Mouse (Mus musculus) embryonic stem cell, embryonic (primary cell): ENCODE measurements around the gene Eif4a1.

ENCODE experiments used
- CTCF ChIA-PET, 4 experiments: fragments of 300-600 bp in 2 of 4; fragments of 350-600 bp in 2 of 4; sonication (Branson Sonifier 250); formaldehyde crosslinking; loops; one replicate each; lab custom pipeline; 2022; ENCODE audit warnings: inconsistent platforms in 2 of 4; lab: Charles Lee
- POLR2A ChIA-PET, 4 experiments: fragments of 300-600 bp in 2 of 4; fragments of 350-600 bp in 2 of 4; sonication (Branson Sonifier 250); formaldehyde crosslinking; loops; one replicate each; lab custom pipeline; 2022; ENCODE audit warnings: antibody characterized with exemption in 4 of 4, inconsistent platforms in 1 of 4; lab: Charles Lee

The Eif4a1 gene

GRCm38 (mm10) chr11:69707873-69708381 lies 35.7 kb upstream of the Eif4a1 start:
- CTCF ChIA-PET = interaction anchor here in 2 of 4 experiments (0.6 to 12.7 kb wide), 9 partner anchors 9 to 312 kb away, joined by 3 to 155 read pairs (median 6); partner anchors contain the start of genes Sox15 (in 2 of the 2), Fxr2 (in 1 of the 2), Senp3 (in 1 of the 2) and Tnfsf13 (in 1 of the 2)

DNA sequence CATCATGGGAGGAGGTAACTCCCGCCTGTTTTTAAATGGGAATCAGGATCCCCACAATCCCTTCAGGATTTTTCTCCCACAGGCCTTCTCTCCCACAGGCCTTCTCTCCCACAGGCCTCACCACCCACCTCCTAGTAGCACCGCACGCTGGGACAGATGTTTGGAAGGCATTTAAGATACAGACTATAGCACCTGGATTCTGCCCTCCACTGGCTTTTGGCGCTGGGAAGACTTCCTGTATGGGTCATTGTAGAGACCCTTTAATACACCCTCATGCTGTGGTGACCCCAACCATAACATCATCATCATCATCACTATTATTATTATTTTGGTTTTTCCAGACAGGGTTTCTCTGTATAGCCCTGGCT lies 35.2 kb upstream of the Eif4a1 start:
- ChIA-PET POLR2A (interaction anchor here (0.6 to 24.5 kb wide), 41 partner anchors 8 to 584 kb away, joined by 3 to 672 read pairs (median 7); partner anchors contain the start of genes Senp3 (in 3 of the 4), Cd68 (in 2 of the 4), Eif4a1 (in 2 of the 4) and Mpdu1 (in 2 of the 4)), CTCF (interaction anchor here in 2 of 4 experiments (0.9 to 12.7 kb wide), 6 partner anchors 9 to 324 kb away, joined by 3 to 155 read pairs (median 5); partner anchors contain the start of genes Fxr2 (in 1 of the 2), Senp3 (in 1 of the 2) and Tnfsf13 (in 1 of the 2))

More at GRCm38 (mm10) chr11:69707873-69708381, 35.7 kb upstream of the Eif4a1 start:
- POLR2A ChIA-PET = interaction anchor here (0.6 to 24.5 kb wide), 53 partner anchors 8 to 384 kb away, joined by 3 to 672 read pairs (median 5); partner anchors contain the start of genes Cd68 (in 3 of the 4), Sat2 (in 3 of the 4), Senp3 (in 3 of the 4) and Cntrob (in 2 of the 4)

- ChIA-PET POLR2A (interaction anchor here in 3 of 4 experiments (0.6 to 24.5 kb wide), 40 partner anchors 8 to 583 kb away, joined by 3 to 672 read pairs (median 6); partner anchors contain the start of genes Cd68 (in 3 of the 3), Tnfsf13 (in 3 of the 3), Trp53 (in 3 of the 3) and Wrap53 (in 3 of the 3)), CTCF (interaction anchor here in 3 of 4 experiments (0.6 to 1.6 kb wide), 6 partner anchors 8 to 324 kb away, joined by 3 to 5 read pairs (median 3); partner anchors contain the start of genes Tnfsf12 (in 1 of the 3) and Tnfsfm13 (in 1 of the 3))
Observed at GRCm38 (mm10) chr11:69706775-69707479, 34.7 kb upstream of the Eif4a1 start.

- CTCF ChIA-PET = interaction anchor here in 3 of 4 experiments (0.6 to 2.5 kb wide), 4 partner anchors 11 to 307 kb away, joined by 4 to 8 read pairs (median 6); partner anchors contain the start of gene Tmem88 (in 1 of the 3)
- POLR2A ChIA-PET = interaction anchor here (0.6 to 24.5 kb wide), 33 partner anchors 9 to 604 kb away, joined by 3 to 672 read pairs (median 9); partner anchors contain the start of genes Senp3 (in 4 of the 4), Cd68 (in 3 of the 4), Mpdu1 (in 3 of the 4) and Tnfsf13 (in 3 of the 4)
Observed at GRCm38 (mm10) chr11:69704613-69705010, 32.4 kb upstream of the Eif4a1 start.

DNA sequence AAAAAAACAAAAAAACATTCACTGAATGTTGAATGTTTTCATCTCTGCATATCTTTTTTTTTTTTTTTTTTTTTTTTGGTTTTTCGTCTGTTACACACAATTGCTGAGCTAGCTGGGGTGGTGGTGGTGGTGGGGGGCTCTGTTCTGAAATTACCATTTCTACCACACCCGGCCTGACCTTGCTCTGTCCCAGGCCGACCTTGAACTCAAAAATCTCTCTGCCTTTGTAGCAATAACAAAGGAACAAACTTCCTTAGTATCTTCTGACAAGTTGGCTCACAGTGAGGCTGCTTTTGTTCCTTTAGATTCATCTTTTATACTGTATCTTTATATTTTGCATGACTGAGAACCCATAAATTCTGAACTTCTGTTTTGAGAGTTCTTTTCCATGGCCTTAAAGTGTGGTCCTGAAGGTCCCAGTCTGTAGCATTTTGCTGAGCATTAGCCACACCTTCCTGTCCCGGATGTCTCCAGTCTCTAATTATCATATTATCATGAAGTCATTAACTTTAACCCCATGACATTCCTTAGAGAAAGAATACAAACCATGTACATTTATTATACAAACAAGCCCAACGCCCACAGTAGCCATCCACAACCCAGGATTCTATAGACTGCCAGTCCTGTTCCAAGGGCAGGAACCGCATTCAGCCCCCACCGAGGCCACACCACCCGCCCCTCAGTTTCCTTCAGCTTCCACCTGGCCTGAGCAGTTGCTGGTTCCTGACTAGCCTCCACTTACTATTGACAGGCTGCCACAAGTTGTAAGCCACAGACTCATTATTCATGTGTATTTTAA lies 31.8 kb upstream of the Eif4a1 start:
- ChIA-PET POLR2A (interaction anchor here (0.6 to 24.5 kb wide), 49 partner anchors 8 to 799 kb away, joined by 3 to 672 read pairs (median 5); partner anchors contain the start of genes Senp3 (in 4 of the 4), Cd68 (in 3 of the 4), Tnfsf13 (in 3 of the 4) and Trp53 (in 3 of the 4)), CTCF (interaction anchor here (0.6 to 2.5 kb wide), 13 partner anchors 11 to 911 kb away, joined by 3 to 12 read pairs (median 4); partner anchors contain the start of genes Fxr2 (in 2 of the 4) and Tnfsf13 (in 1 of the 4))

GRCm38 (mm10) chr11:69703381-69703780 lies 31.2 kb upstream of the Eif4a1 start:
- CTCF ChIA-PET = interaction anchor here (0.6 to 2.5 kb wide), 13 partner anchors 10 to 912 kb away, joined by 3 to 12 read pairs (median 4); partner anchors contain the start of genes Fxr2 (in 2 of the 4) and Tnfsf13 (in 1 of the 4)
- POLR2A ChIA-PET = interaction anchor here (0.6 to 24.5 kb wide), 34 partner anchors 9 to 799 kb away, joined by 3 to 672 read pairs (median 6); partner anchors contain the start of genes Tnfsf13 (in 3 of the 4), Trp53 (in 3 of the 4), Wrap53 (in 3 of the 4) and Cd68 (in 2 of the 4)

DNA sequence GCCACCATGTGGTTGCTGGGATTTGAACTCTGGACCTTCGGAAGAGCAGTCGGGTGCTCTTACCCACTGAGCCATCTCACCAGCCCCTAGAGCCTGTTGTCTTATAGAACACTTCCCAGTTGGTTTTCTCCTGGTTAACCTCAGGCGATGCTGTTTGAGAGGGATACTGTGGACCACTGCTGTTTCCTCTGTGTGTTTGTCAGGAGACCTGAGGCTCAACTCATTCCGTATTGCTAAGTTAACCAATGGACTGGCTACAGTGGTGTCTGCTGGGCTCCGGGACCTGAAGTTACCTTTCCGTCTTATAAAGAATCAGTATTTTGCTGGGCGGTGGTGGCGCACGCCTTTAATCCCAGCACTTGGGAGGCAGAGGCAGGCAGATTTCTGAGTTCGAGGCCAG lies 30.7 kb upstream of the Eif4a1 start:
- ChIA-PET POLR2A (interaction anchor here (0.5 to 24.5 kb wide), 26 partner anchors 7 to 584 kb away, joined by 3 to 672 read pairs (median 26); partner anchors contain the start of genes Tnfsf13 (in 3 of the 4), Trp53 (in 3 of the 4), Wrap53 (in 3 of the 4) and Cd68 (in 2 of the 4)), CTCF (interaction anchor here (0.6 to 1.3 kb wide), 6 partner anchors 10 to 435 kb away, joined by 3 to 9 read pairs (median 6); no protein-coding TSS in a partner anchor)

DNA sequence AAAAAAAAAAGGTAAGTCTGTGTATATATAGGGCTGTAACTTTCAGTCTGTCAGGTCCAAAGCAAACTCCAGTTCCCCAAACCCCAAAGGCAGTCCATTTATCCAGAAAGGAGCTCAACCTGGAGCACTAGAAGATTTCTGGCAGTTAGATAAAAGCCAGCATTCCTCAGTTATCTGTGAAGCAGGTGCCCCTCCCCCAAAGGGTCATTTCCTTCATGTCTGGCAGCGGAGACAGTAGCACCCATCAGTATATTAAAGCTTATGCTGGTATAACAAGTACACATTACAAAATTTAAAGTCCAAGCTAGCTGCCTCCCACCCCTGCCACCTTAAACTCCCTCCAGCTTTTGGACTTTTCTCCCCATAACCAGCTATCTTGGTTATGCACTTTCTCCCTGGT lies 27.4 kb upstream of the Eif4a1 start:
- ChIA-PET CTCF (interaction anchor here (0.6 to 3.9 kb wide), 20 partner anchors 9 to 288 kb away, joined by 3 to 16 read pairs (median 4); partner anchors contain the start of genes Sox15 (in 1 of the 4) and Tnfsf13 (in 1 of the 4)), POLR2A (interaction anchor here (0.6 to 24.5 kb wide), 43 partner anchors 7 to 826 kb away, joined by 3 to 672 read pairs (median 5); partner anchors contain the start of genes Senp3 (in 3 of the 4), Tnfsf13 (in 3 of the 4), Trp53 (in 3 of the 4) and Wrap53 (in 3 of the 4))

DNA sequence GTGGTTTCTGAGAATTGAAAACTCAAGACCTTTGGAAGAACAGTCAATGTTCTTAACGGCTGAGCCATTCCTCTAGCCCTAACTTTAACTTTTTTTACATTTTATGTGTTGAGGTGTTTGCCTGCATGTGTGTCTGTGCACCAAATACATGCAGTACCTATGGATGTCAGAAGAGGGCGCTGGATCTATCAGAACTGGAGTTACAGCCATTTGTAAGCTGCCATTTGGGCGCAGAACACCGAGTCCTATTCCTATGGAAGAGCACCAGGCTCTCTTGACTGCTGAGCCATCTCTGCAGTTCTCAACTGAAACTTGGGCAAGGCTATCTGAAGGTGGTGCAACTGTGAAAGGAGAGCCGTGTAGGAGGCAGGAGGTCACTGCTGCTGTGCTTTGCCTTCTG lies 26.4 kb upstream of the Eif4a1 start:
- ChIA-PET CTCF (interaction anchor here in 3 of 4 experiments (0.5 to 3.9 kb wide), 19 partner anchors 9 to 253 kb away, joined by 3 to 16 read pairs (median 4); partner anchors contain the start of genes Senp3 (in 1 of the 3) and Sox15 (in 1 of the 3)), POLR2A (interaction anchor here in 3 of 4 experiments (0.6 to 24.5 kb wide), 26 partner anchors 8 to 604 kb away, joined by 3 to 672 read pairs (median 10); partner anchors contain the start of genes Senp3 (in 3 of the 3), Cd68 (in 2 of the 3), Mpdu1 (in 2 of the 3) and Sox15 (in 2 of the 3))

GRCm38 (mm10) chr11:69697396-69697795 lies 25.2 kb upstream of the Eif4a1 start:
- CTCF ChIA-PET = no interaction called here

DNA sequence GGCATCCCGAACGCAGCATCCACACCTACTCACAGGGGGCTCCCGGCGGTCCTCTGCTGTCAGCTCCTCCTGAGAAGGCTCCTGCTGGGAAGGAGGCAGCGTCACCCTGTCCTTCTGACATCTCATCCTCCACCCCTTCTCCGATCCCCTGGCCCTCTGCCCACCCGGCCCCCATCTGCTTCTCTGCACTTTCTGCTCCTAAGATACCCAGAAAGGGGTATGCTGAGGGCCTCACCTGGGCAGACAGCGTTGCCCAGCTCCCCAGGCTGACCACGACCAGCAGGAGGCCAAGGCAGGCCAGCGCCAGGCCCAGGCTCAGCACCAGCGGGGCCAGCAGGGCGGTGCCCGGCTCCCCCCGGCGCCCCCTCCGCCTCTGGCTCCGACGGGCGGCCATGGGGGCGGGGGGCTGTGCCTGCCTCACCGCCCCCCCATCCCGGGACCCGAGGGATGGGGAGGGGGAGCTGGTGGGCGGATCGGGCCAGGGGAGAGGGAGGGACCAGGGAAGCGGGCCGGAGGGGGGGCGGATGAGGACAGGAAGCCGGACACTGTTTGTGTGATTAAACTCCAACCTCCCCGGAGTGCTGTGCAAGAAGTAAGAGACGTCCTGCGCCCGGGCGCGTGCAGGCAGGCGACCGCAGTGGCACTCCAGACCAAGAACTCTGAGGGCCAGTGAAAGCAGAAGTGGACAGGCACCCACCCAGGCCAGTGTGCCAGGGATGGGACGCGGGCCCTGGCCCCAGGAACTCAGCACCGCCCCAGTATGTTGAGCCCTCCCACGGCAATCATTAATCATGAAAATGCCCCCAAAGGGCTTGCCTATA lies 23.3 kb upstream of the Eif4a1 start, which contains the start of the genes Tnfsf12 and Tnfsfm13:
Gene Tnfsf12 (minus strand): TSS at position 489 of the 821 bp plus-strand sequence.
Gene Tnfsfm13 (minus strand): TSS at position 738 of the 821 bp plus-strand sequence.
- CTCF ChIA-PET = interaction anchor here in 1 of 4 experiments (0.8 to 2.0 kb wide), 3 partner anchors 11 to 63 kb away, joined by 3 to 4 read pairs (median 4); partner anchors contain the start of genes Fxr2 and Tnfsf13
- POLR2A ChIA-PET = interaction anchor here in 3 of 4 experiments (0.6 to 9.5 kb wide), 15 partner anchors 9 to 74 kb away, joined by 3 to 154 read pairs (median 5); partner anchors contain the start of genes Senp3 (in 2 of the 3), Tnfsf13 (in 2 of the 3), Cd68 (in 1 of the 3) and Sat2 (in 1 of the 3)

More at GRCm38 (mm10) chr11:69697396-69697795, 25.2 kb upstream of the Eif4a1 start:
- POLR2A ChIA-PET = interaction anchor here in 3 of 4 experiments (3.9 to 24.5 kb wide), 5 partner anchors 12 to 19 kb away, joined by 14 to 672 read pairs (median 132); partner anchors contain the start of genes Senp3 (in 2 of the 3), Eif4a1 (in 1 of the 3) and Tnfsf13 (in 1 of the 3)

DNA sequence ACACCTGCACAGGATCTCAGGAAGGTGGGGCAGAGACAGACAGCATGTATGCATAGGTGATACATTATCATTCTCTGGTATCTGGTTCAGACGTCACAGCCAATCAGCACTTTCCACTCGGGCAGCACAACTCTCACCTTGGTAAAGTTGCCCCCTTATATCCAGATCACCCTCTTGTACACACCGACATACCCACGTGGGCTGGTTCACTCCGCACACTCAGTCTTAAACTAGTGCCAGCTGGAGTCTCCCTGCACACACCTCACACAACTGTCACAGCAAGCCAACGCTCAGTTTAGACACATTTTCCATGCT lies 22.8 kb upstream of the Eif4a1 start:
- CTCF ChIA-PET = interaction anchor here in 1 of 4 experiments (0.8 to 2.0 kb wide), 2 partner anchors 10 to 62 kb away, joined by 3 to 4 read pairs; partner anchors contain the start of genes Fxr2 and Tnfsf13
- POLR2A ChIA-PET = interaction anchor here in 2 of 4 experiments (0.8 to 9.5 kb wide), 11 partner anchors 8 to 29 kb away, joined by 3 to 154 read pairs (median 7); partner anchors contain the start of genes Senp3 (in 2 of the 2), Tnfsf13 (in 2 of the 2) and Cd68 (in 1 of the 2)

GRCm38 (mm10) chr11:69693421-69693965 lies 21.3 kb upstream of the Eif4a1 start:
- CTCF ChIA-PET = interaction anchor here in 3 of 4 experiments (0.5 to 1.4 kb wide), 7 partner anchors 8 to 257 kb away, joined by 3 to 5 read pairs (median 4); partner anchors contain the start of genes Sox15 (in 2 of the 3) and Tnfsf13 (in 1 of the 3)
- POLR2A ChIA-PET = interaction anchor here in 3 of 4 experiments (0.7 to 9.5 kb wide), 22 partner anchors 7 to 298 kb away, joined by 3 to 154 read pairs (median 4); partner anchors contain the start of genes Senp3 (in 2 of the 3), Sox15 (in 2 of the 3), Tnfsf13 (in 2 of the 3) and Cd68 (in 1 of the 3)

- ChIA-PET POLR2A (interaction anchor here in 3 of 4 experiments (0.6 to 9.5 kb wide), 22 partner anchors 8 to 299 kb away, joined by 3 to 154 read pairs (median 6); partner anchors contain the start of genes Senp3 (in 3 of the 3), Sox15 (in 2 of the 3) and Tnfsf13 (in 2 of the 3)), CTCF (interaction anchor here in 3 of 4 experiments (0.5 to 1.3 kb wide), 5 partner anchors 11 to 38 kb away, joined by 3 to 4 read pairs (median 3); partner anchors contain the start of gene Sox15 (in 2 of the 3))
Observed at GRCm38 (mm10) chr11:69692863-69693262, 20.6 kb upstream of the Eif4a1 start.
